Mouse (Mus musculus) liver, embryonic 12.5 days (tissue): ENCODE results near the gene Sgsm3. TPM values are rescaled to one million over a fixed set of nuclear protein-coding genes. Genes with fewer than 3 reads are reported as not detected.

Source experiments
- ATAC-seq: fragments of 200-750 bp; cut with Nextera tagmentation; 2 replicates; pipeline ENCODE4 v1.8.0; 2017; ENCODE audit warnings: moderate number of reproducible peaks, mild to moderate bottlenecking, moderate library complexity
- H3K27ac ChIP-seq: fragments of 300-500 bp; sonication (generic); 2 replicates; pipeline ENCODE4 v1.5.1; 2016; ENCODE audit warnings: mild to moderate bottlenecking
- H3K27me3 ChIP-seq: fragments of 300-500 bp; sonication (generic); replicated peaks from 2 replicates; pipeline ENCODE4 v1.6.1; 2016; ENCODE audit warnings: mild to moderate bottlenecking, moderate library complexity
- H3K36me3 ChIP-seq: fragments of 300-500 bp; sonication (generic); 2 replicates; pipeline ENCODE4 v1.6.1; 2016; ENCODE audit warnings: mild to moderate bottlenecking, moderate library complexity
- H3K4me1 ChIP-seq: fragments of 300-500 bp; sonication (generic); 2 replicates; pipeline ENCODE4 v1.6.1; 2016
- H3K4me2 ChIP-seq: fragments of 300-500 bp; sonication (generic); 2 replicates; pipeline ENCODE4 v1.6.1; 2016; ENCODE audit warnings: mild to moderate bottlenecking, moderate library complexity
- H3K4me3 ChIP-seq: fragments of 300-500 bp; sonication (generic); 2 replicates; pipeline ENCODE4 v1.5.1; 2016; ENCODE audit warnings: mild to moderate bottlenecking, moderate library complexity
- H3K9ac ChIP-seq: fragments of 300-500 bp; sonication (generic); 2 replicates; pipeline ENCODE4 v1.6.1; 2016; ENCODE audit warnings: mild to moderate bottlenecking, moderate library complexity
- H3K9me3 ChIP-seq: fragments of 300-500 bp; sonication (generic); replicated peaks from 2 replicates; pipeline ENCODE4 v1.6.1; 2016; ENCODE audit warnings: mild to moderate bottlenecking, moderate library complexity
- WGBS: fragments of 180-500 bp; shearing (Covaris S2); methylation state at CpG from one replicate; pipeline ENCODE4 v1.1.7; 2016; ENCODE audit not compliant: insufficient replicate concordance; 5-methylcytosine and 5-hydroxymethylcytosine counted together
- polyA plus RNA-seq: library from polyadenylated mRNA; unstranded; fragments of >200 nt; fragmentation: Nextera tagmentation; extraction: Ambion mirVana; gene quantifications from 2 replicates; pipeline ENCODE4 v1.2.1, GENCODE M21; 2016

The Sgsm3 gene
- polyA plus RNA-seq, 1 experiment from 2014 or later: 18.1 TPM

DNA sequence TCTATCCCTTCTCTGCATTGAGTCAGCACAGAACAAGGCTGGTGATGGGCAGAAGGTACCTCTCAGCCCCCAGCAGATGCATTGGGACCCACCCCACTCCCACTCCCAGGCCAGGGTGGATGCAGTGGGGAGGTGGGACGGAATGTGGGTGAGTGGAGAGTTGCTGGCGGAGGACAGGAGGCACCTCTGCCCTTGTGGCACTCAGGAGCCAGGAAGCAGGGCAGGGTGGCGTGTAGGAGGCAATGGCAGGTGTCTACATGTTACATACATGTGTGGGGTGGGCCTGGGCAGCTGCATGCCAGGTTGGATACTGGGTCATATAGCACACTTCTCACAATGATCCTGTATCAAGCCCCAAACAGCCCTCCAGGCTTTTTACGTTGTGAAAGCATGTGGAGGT is 34.8 kb downstream of the Sgsm3 start:
- Histone ChIP-seq H3K4me3 (no peak overlapping the region), H3K27ac (no peak overlapping the region), H3K4me2 (no peak overlapping the region), H3K4me1 (no peaks in the 10 kb centered on the region), H3K9ac (no peak overlapping the region), H3K9me3 (no peaks in the 10 kb centered on the region), H3K27me3 (no peaks in the 10 kb centered on the region), H3K36me3 (peaks cover 90% of the 10 kb centered on the region)
- no peak for ATAC-seq
- WGBS: 75% methylated on average over 4 of the region's 4 CpGs

DNA sequence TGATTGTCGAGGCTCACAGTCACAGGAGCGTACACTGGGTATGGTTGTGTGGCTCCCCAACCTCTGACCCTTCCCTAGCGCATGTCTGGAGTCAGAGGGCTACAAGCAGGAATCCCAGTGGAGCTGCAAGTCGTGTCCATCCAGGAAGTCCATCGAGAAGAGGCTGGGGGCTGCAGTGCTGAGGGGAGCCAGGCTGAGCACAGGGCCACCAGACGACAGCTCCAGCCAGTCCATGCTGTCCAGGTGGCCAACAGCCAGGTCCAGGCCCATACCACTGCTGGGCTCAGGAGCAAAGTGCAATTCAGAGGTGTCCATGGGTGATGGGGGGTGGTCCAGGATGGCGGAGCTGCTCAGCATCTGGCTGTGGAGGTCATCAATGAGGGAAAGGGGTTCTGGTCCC is 35.6 kb downstream of the Sgsm3 start:
- H3K9me3 ChIP-seq: no peaks in the 10 kb centered on the region
- WGBS: 76% methylated on average over 7 of the region's 7 CpGs
- no peak for ATAC-seq
- no peak overlapping the region for H3K27ac ChIP-seq
- H3K27me3 ChIP-seq: no peaks in the 10 kb centered on the region
- no peak overlapping the region for H3K9ac ChIP-seq
- no peak overlapping the region for H3K4me2 ChIP-seq
- peaks cover 95% of the 10 kb centered on the region for H3K36me3 ChIP-seq
- H3K4me1 ChIP-seq: no peaks in the 10 kb centered on the region
- H3K4me3 ChIP-seq: no peak overlapping the region

DNA sequence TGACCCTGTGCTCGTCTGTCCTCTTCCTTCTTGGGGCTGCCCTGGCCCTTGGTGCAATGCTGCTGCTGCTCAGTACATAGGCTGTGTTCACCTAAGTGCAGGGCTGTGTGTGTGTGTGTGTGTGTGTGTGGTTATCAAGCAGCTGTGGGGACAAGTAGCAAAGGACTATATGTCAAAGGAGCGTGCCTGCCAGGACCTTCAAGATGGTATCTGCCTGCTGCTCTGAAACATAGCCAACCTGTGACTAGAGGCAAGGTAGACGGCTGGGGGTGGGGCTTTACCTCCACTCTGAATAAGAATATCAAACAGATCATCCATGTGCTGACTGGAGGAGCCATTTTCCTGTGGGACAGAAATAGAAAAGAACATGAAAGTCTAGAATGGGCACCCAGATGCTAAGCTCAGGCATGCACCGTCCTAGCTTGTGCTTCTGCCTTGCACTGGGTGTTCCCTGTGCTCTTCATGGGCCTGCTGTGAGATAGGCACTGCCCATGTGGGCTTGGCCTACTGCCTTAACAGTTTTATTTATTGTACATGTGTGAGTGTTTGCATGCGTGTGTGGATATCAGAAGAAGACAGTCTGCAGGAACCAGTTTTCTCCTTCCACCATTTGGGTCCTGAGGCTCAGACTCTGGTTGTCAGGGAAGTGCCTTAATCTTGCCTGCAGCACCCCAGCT is 37.6 kb downstream of the Sgsm3 start:
- Histone ChIP-seq H3K27me3 (no peaks in the 10 kb centered on the region), H3K4me1 (no peaks in the 10 kb centered on the region), H3K36me3 (peaks cover 95% of the 10 kb centered on the region), H3K4me2 (no peak overlapping the region), H3K4me3 (no peak overlapping the region), H3K9me3 (no peaks in the 10 kb centered on the region), H3K9ac (no peak overlapping the region), H3K27ac (no peak overlapping the region)
- WGBS: 52% methylated on average over 5 of the region's 5 CpGs
- ATAC-seq: no peak

DNA sequence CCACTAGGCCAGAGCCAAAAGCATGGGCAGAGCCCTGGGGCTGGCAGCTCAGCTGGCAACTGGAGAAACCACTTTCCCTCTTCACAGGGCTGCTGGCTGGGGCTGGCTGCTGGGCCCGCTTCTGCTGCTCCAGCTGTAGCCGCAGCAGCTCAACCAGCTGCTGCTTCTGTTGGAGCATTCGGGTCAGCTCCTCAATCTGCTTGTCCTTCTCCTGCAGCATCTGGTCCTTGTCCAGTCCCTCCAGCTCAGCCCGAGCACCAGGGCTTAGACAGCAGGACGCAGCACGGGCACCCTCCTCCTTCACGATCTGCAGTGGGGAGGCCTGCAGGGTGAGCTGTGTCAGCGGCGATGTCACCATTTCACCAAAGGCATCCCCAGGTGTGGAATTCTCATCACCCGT is 38.9 kb downstream of the Sgsm3 start:
- peaks cover 93% of the 10 kb centered on the region for H3K36me3 ChIP-seq
- 79% methylated on average over 10 of the region's 10 CpGs for WGBS

DNA sequence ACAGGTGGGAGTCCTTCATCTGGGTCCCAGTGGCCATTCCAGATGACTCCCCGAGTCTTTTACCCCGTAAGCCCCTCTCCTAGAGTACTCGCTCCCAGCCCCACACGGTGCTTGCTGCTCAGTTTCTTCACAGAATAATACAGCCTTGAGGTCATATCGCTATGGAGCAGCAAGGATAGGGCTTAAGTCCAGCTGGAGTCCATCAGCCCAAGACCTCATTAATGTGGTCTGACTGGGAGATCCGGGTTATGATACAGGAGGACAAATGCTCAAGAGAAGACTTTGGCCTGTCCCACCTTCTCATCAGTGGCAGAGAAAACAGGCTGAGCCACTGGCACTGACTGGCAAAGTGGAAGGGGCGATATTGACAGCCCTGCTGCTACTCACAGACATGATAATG is 39.7 kb downstream of the Sgsm3 start:
- WGBS: 84% methylated on average over 7 of the region's 7 CpGs
- Histone ChIP-seq H3K4me3 (no peak overlapping the region), H3K4me2 (no peak overlapping the region), H3K36me3 (peaks cover 89% of the 10 kb centered on the region), H3K27ac (no peak overlapping the region), H3K9ac (no peak overlapping the region), H3K27me3 (no peaks in the 10 kb centered on the region), H3K4me1 (peaks cover 18% of the 10 kb centered on the region), H3K9me3 (no peaks in the 10 kb centered on the region)
- ATAC-seq: no peak

More for the DNA sequence above, 38.9 kb downstream of the Sgsm3 start:
- Histone ChIP-seq H3K9ac (no peak overlapping the region), H3K27me3 (no peaks in the 10 kb centered on the region), H3K4me1 (peaks cover 10% of the 10 kb centered on the region), H3K4me3 (no peak overlapping the region), H3K9me3 (no peaks in the 10 kb centered on the region), H3K4me2 (no peak overlapping the region), H3K27ac (no peak overlapping the region)
- no peak for ATAC-seq

DNA sequence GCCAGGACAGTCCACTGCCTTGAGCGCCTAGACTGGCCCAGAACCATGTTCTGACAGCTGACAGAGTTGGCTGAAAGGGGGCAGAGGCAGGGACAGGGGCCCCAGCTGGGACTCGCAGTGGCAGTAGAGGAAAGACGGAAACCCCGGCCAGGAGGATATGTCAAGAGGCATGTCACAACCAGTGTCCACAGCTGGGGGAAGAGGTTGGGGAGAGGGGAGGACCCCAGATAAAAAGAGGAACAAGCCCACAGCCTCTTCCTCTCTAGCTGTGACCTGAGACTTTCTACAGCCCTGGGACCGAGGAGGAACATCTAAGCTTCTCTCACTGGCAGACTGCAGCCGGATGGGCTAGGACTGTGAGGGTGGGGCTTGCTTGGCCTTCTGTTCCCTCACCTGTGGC is 43.8 kb downstream of the Sgsm3 start:
- no peak; the same call in 1 of the 2 replicates for ATAC-seq
- 33% methylated on average over 6 of the region's 6 CpGs for WGBS
- Histone ChIP-seq H3K4me1 (peaks cover 31% of the 10 kb centered on the region), H3K9ac (no peak overlapping the region), H3K27ac (no peak overlapping the region), H3K4me3 (no peak overlapping the region), H3K9me3 (no peaks in the 10 kb centered on the region), H3K36me3 (peaks cover 56% of the 10 kb centered on the region), H3K4me2 (0 out of 2 replicates have a peak overlapping the region, but pooled peaks have one; percentile 2), H3K27me3 (no peaks in the 10 kb centered on the region)

DNA sequence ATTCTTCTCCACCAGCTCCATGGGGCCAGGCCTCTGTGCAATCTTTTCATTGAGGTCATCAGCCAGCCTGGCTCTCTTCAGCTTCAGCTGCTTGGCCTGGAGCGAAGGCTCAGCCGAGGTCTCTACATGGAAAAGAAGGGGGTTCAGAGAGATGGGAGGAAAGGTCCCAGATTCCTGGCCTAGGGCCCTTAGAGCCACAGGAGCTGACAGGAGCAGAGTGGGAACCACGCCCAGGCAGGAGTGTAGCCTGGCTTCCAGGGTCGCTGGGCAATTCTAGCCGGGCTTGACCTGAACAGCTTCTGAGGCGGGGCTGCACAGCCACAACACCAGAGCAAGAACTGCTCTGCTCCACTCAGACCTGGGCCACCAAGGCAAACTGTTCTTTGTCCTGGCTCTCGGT is 44.9 kb downstream of the Sgsm3 start:
- WGBS: 65% methylated on average over 7 of the region's 7 CpGs
- Histone ChIP-seq H3K36me3 (peaks cover 45% of the 10 kb centered on the region), H3K4me3 (no peak overlapping the region)

DNA sequence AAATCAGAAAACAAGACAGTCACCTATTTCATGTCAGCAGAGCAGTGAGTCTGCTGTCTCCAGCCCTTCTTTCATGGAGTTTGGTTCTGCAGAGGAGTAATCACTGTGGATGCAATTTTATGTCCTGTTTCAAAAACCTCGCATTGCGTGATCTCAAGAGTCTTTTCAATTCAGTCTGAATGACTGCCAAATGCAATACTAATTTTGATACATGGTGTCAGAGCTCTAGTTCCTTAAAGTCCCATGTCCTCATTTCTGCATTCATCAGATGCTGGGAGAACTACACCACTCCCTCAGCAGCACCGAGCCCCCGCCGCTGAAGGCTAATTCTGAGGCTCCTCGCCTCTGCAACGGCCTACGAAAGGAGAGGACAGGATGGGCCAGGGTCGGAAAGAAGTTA is 46.3 kb downstream of the Sgsm3 start:
- ATAC-seq: no peak
- Histone ChIP-seq H3K27me3 (no peaks in the 10 kb centered on the region), H3K4me1 (peaks cover 55% of the 10 kb centered on the region)

More for the DNA sequence above, 44.9 kb downstream of the Sgsm3 start:
- H3K9ac ChIP-seq: no peak overlapping the region
- no peaks in the 10 kb centered on the region for H3K9me3 ChIP-seq
- H3K4me1 ChIP-seq: peaks cover 42% of the 10 kb centered on the region
- no peak overlapping the region for H3K4me2 ChIP-seq
- no peak for ATAC-seq
- no peaks in the 10 kb centered on the region for H3K27me3 ChIP-seq
- peak overlapping the region; percentile 24; the same call in 1 of the 2 replicates for H3K27ac ChIP-seq

DNA sequence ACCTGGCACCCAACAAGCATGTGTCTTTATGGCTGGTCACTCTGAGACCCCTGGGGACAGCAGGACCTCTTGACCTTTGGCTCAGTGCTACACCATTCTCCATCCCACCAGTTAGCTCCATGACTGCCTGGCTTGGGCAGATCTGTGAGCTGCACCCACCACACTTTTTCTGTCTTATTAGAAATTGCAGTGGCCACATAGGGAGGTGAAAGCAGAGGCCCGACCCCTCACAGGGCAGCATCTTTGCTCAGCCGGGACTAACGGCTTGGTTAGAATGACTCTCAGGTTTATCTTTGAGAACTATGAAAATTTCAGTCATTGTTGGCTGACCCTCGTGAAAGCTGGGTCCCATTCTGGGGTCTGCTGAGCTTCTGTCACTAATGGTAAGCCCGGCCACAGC is 49.3 kb downstream of the Sgsm3 start:
- ATAC-seq: no peak
- H3K4me1 ChIP-seq: peaks cover 47% of the 10 kb centered on the region
- 40% methylated on average over 5 of the region's 5 CpGs for WGBS
- 0 out of 2 replicates have a peak, but pooled peaks cover 5% of the 10 kb centered on the region for H3K36me3 ChIP-seq
- peak overlapping the region; percentile 48 for H3K4me2 ChIP-seq
- no peak overlapping the region for H3K4me3 ChIP-seq
- peak overlapping the region; percentile 37; the same call in 1 of the 2 replicates for H3K9ac ChIP-seq
- H3K27me3 ChIP-seq: no peaks in the 10 kb centered on the region
- peak overlapping the region; percentile 78 for H3K27ac ChIP-seq
- no peaks in the 10 kb centered on the region for H3K9me3 ChIP-seq

More for the DNA sequence above, 46.3 kb downstream of the Sgsm3 start:
- 83% methylated on average over 9 of the region's 9 CpGs for WGBS
- Histone ChIP-seq H3K27ac (no peak overlapping the region), H3K9me3 (no peaks in the 10 kb centered on the region), H3K4me2 (no peak overlapping the region), H3K9ac (no peak overlapping the region), H3K4me3 (no peak overlapping the region), H3K36me3 (peaks cover 32% of the 10 kb centered on the region)

DNA sequence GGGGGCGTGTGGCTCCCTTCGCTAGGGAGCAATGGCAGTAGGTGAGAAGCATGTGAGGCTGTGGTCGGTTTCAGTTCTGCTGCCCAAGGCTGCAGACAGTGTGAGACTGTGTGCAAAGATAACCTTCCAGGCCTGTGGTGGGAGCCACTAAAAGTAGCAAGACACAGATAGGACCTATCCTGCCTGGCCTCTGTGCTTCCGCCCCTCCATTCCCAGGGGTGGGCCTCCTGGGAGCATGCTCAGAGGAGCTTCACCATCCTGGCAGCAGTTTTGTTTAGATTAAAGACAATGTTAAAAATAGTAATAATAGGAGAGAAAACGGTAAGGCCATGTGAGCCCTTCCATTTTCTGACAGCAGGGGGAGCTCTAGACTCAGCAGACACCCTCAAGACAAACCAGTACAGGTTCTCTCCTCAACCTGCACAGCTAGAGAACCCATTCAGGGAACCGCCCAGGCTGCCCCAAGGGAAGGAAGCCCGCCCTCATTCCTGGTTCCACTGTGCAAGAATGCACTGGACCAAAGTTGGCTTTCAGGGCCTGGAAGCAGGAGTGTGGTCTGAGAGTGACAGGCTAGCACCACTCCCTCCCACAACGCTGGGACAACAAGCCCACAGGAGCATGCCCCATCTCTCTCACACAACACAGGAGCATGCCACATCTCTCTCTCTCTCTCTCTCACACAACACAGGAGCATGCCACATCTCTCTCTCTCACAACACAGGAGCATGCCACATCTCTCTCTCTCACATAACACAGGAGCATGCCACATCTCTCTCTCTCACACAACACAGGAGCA is 50.0 kb downstream of the Sgsm3 start:
- Histone ChIP-seq H3K9ac (peak overlapping the region; percentile 37; the same call in 1 of the 2 replicates), H3K4me3 (no peak overlapping the region), H3K27ac (peak overlapping the region; percentile 78), H3K27me3 (no peaks in the 10 kb centered on the region), H3K36me3 (0 out of 2 replicates have a peak, but pooled peaks cover 4% of the 10 kb centered on the region), H3K4me1 (peaks cover 42% of the 10 kb centered on the region), H3K9me3 (no peaks in the 10 kb centered on the region), H3K4me2 (peak overlapping the region; percentile 48)
- peak; percentile 94 for ATAC-seq
- 11% methylated on average over 8 of the region's 8 CpGs for WGBS

DNA sequence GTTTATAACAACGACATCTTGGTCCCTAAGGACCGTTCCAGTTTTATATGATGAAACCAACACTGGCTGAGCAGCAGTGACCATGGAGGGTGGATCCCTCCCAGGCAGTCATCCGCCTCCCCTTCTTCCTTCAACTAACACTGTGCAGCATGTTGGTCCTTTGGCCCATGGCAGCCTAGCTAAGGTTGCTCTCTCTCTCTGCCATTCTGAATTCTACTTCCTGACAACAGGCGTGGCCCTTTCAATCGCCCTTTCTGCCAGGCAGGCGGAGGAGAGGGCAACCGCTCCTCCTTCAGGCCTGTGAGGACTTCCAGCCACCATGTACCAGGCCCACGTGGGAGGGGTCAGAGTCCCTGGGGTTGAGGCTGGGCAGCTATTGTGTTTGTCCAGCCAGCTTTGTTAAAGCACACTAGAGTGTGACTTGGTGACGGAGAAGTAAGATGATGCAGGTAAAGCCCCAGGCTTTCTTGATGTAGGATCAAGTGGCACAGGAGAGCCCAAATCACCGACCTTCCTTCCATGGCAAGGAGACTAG is 53.4 kb downstream of the Sgsm3 start:
- H3K27me3 ChIP-seq: no peaks in the 10 kb centered on the region
- no peak overlapping the region for H3K9ac ChIP-seq
- no peak for ATAC-seq
- WGBS: 75% methylated on average over 10 of the region's 10 CpGs
- H3K4me2 ChIP-seq: no peak overlapping the region
- H3K4me3 ChIP-seq: no peak overlapping the region
- no peaks in the 10 kb centered on the region for H3K36me3 ChIP-seq
- H3K27ac ChIP-seq: no peak overlapping the region
- peaks cover 67% of the 10 kb centered on the region for H3K4me1 ChIP-seq
- H3K9me3 ChIP-seq: no peaks in the 10 kb centered on the region

DNA sequence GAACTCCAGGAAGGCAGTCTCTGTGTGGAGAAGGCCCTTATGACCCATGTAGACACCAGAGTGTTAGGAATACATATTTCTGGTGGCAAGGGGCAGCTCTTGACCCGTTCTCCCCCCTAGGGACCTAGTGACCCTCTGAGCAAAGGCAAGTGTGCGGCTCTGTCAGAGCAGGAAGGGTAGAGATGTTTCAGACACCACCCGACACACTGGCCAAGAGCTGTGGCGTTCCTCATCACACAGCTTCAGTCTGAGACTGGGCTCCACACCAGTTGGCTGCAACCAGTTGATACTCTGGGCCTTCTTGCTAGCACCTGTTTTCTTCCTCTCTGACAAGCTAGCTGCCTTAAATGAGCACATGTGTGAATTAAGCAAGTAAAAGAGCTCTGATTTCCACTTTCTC is 54.0 kb downstream of the Sgsm3 start:
- H3K9me3 ChIP-seq: no peaks in the 10 kb centered on the region
- no peaks in the 10 kb centered on the region for H3K36me3 ChIP-seq
- peaks cover 65% of the 10 kb centered on the region for H3K4me1 ChIP-seq
- H3K27me3 ChIP-seq: no peaks in the 10 kb centered on the region
- no peak overlapping the region for H3K9ac ChIP-seq
- H3K27ac ChIP-seq: no peak overlapping the region
- WGBS: 76% methylated on average over 4 of the region's 4 CpGs
- H3K4me3 ChIP-seq: no peak overlapping the region
- no peak overlapping the region for H3K4me2 ChIP-seq
- ATAC-seq: no peak
